In genomic region chr11:86993041-86994037, GRCm38 (mm10) we compare ENCODE assay signal across 7 mouse cellular contexts. TPM values are rescaled to one million over a fixed set of nuclear protein-coding genes. Genes with fewer than 3 reads are reported as not detected.
DNase-seq lines count a peak whose midpoint lies in the region; ATAC-seq lines count a peak whose summit lies in the region.

Ypel2 (minus strand) TSS chr11:86993707.

- H3K4me3 ChIP-seq in limb, embryonic 10.5 days = peak within 1 kb of the TSS; percentile 92
- peak within 1 kb of the TSS; percentile 84 for H3K4me3 ChIP-seq in midbrain, embryonic 12.5 days

- peak within 1 kb of the TSS; percentile 90 for H3K27ac ChIP-seq in limb, embryonic 10.5 days
- peak within 1 kb of the TSS; percentile 90 for H3K27ac ChIP-seq in midbrain, embryonic 12.5 days (replicated peaks)

- no peaks in the 10 kb centered on the region for H3K9me3 ChIP-seq in limb, embryonic 10.5 days (replicated peaks)
- no peaks in the 10 kb centered on the region for H3K9me3 ChIP-seq in midbrain, embryonic 12.5 days

- H3K9ac ChIP-seq in midbrain, embryonic 12.5 days (replicated peaks) = peak within 1 kb of the TSS; percentile 84

- H3K27me3 ChIP-seq in limb, embryonic 10.5 days (ENCODE audit: low read depth, poor library complexity, severe bottlenecking) = peaks cover 8% of the 10 kb centered on the region; the same call in 1 of the 2 replicates
- H3K27me3 ChIP-seq in midbrain, embryonic 12.5 days = peaks cover 6% of the 10 kb centered on the region

- H3K4me1 ChIP-seq in limb, embryonic 10.5 days = peaks cover 38% of the 10 kb centered on the region
- H3K4me1 ChIP-seq in midbrain, embryonic 12.5 days = peaks cover 55% of the 10 kb centered on the region

- under 1% methylated on average over 96 of the region's 96 CpGs for WGBS in limb, embryonic 10.5 days
- WGBS in midbrain, embryonic 12.5 days = under 1% methylated on average over 95 of the region's 96 CpGs

- H3K4me2 ChIP-seq in midbrain, embryonic 12.5 days (replicated peaks) = peak within 1 kb of the TSS; percentile 76

- H3K36me3 ChIP-seq in limb, embryonic 10.5 days = no peaks in the 10 kb centered on the region
- H3K36me3 ChIP-seq in midbrain, embryonic 12.5 days = no peaks in the 10 kb centered on the region

- ATAC-seq in midbrain, embryonic 12.5 days (ENCODE audit: low FRiP score, low read depth) = peak; percentile 99

- peak; percentile 97 for DNase-seq in adrenal gland, postnatal 10 days
- DNase-seq in embryo, embryonic 9.5 days (ENCODE audit: extremely low spot score) = peak; percentile 96
- DNase-seq in heart, adult 11 months = peak; percentile 100
- peak; percentile 97 for DNase-seq in kidney, adult 11 months
- DNase-seq in limb, embryonic 10.5 days (ENCODE audit: low spot score) = peak; percentile 95
- DNase-seq in skeletal muscle tissue, adult 2 months (ENCODE audit: low read depth, low spot score) = peak; percentile 95

RNA-seq across cellular contexts. Expression of gene Ypel2, which starts in this region (rescaled TPM):
- 10 to 100 TPM; 16.1 to 28.3 TPM for total RNA-seq in adrenal gland, postnatal 10 days (2021)
- polyA plus RNA-seq in limb, embryonic 10.5 days (2016; fragmentation: Nextera tagmentation; extraction: Ambion mirVana) = 3.0 and 5.5 TPM in 2 replicates
- 10.0 and 10.3 TPM in 2 replicates for polyA plus RNA-seq in midbrain, embryonic 12.5 days (2016; fragmentation: Nextera tagmentation; extraction: Ambion mirVana)

Comparison
In these comparisons a context has a peak if more than half of its experiments do, and no peak if none do; other contexts are left out.
1. Peak in every context shown above with its lines: DNase-seq, ATAC-seq, H3K4me3 ChIP-seq and H3K27ac ChIP-seq.